Mouse (Mus musculus) heart, embryonic 12.5 days (tissue): ENCODE data around the gene Palm2. TPM values are rescaled to one million over a fixed set of nuclear protein-coding genes. Genes with fewer than 3 reads are reported as not detected.

Experiments
- ATAC-seq: fragments of 200-750 bp; cut with Nextera tagmentation; 2 replicates; pipeline ENCODE4 v1.8.0; 2017; ENCODE audit warnings: moderate TSS enrichment, moderate library complexity; ENCODE audit not compliant: insufficient number of reproducible peaks, low FRiP score
- H3K27ac ChIP-seq: fragments of 300-500 bp; sonication (generic); 2 replicates; pipeline ENCODE4 v1.5.1; 2016; ENCODE audit warnings: mild to moderate bottlenecking, moderate library complexity; ENCODE audit not compliant: poor library complexity, severe bottlenecking
- H3K27me3 ChIP-seq: fragments of 300-500 bp; sonication (generic); replicated peaks from 2 replicates; pipeline ENCODE4 v1.6.1; 2016; ENCODE audit warnings: mild to moderate bottlenecking, moderate library complexity
- H3K36me3 ChIP-seq: fragments of 300-500 bp; sonication (generic); 2 replicates; pipeline ENCODE4 v1.6.1; 2016; ENCODE audit warnings: mild to moderate bottlenecking, moderate library complexity
- H3K4me1 ChIP-seq: fragments of 300-500 bp; sonication (generic); replicated peaks from 2 replicates; pipeline ENCODE4 v1.6.1; 2016; ENCODE audit warnings: mild to moderate bottlenecking
- H3K4me2 ChIP-seq: fragments of 300-500 bp; sonication (generic); 2 replicates; pipeline ENCODE4 v1.6.1; 2016; ENCODE audit warnings: mild to moderate bottlenecking, moderate library complexity
- H3K4me3 ChIP-seq: fragments of 300-500 bp; sonication (generic); 2 replicates; pipeline ENCODE4 v1.5.1; 2016; ENCODE audit warnings: mild to moderate bottlenecking
- H3K9ac ChIP-seq: fragments of 300-500 bp; sonication (generic); 2 replicates; pipeline ENCODE4 v1.6.1; 2016; ENCODE audit warnings: mild to moderate bottlenecking, moderate library complexity
- H3K9me3 ChIP-seq: fragments of 300-500 bp; sonication (generic); replicated peaks from 2 replicates; pipeline ENCODE4 v1.6.1; 2016; ENCODE audit warnings: mild to moderate bottlenecking, moderate library complexity
- WGBS: fragments of 180-500 bp; shearing (Covaris S2); methylation state at CpG from one replicate; pipeline ENCODE4 v1.1.7; 2016; 5-methylcytosine and 5-hydroxymethylcytosine counted together
- polyA plus RNA-seq: library from polyadenylated mRNA; unstranded; fragments of >200 nt; fragmentation: Nextera tagmentation; extraction: Ambion mirVana; gene quantifications from 2 replicates; pipeline ENCODE4 v1.2.1, GENCODE M21; 2016

Palm2 gene
- polyA plus RNA-seq, 1 experiment from 2014 or later = 35.1 TPM

GRCm38 (mm10) chr4:57637636-57638386 lies 203.8 kb downstream of the Palm2 start:
- Histone ChIP-seq H3K4me1 (peaks cover 75% of the 10 kb centered on the region), H3K9ac (peak overlapping the region; percentile 61), H3K4me2 (peak overlapping the region; percentile 63), H3K4me3 (peak overlapping the region; percentile 20), H3K36me3 (no peaks in the 10 kb centered on the region; the same call in 1 of the 2 replicates), H3K9me3 (no peaks in the 10 kb centered on the region), H3K27ac (peak overlapping the region; percentile 48), H3K27me3 (no peaks in the 10 kb centered on the region)
- 35% methylated on average over 22 of the region's 24 CpGs for WGBS
- ATAC-seq = no peak

GRCm38 (mm10) chr4:57638941-57639340 lies 204.9 kb downstream of the Palm2 start:
- Histone ChIP-seq H3K4me1 (peaks cover 64% of the 10 kb centered on the region), H3K27ac (peak overlapping the region; percentile 15; the same call in 1 of the 2 replicates), H3K9ac (no peak overlapping the region)

GRCm38 (mm10) chr4:57640222-57640621 lies 206.2 kb downstream of the Palm2 start:
- H3K9ac ChIP-seq = peak overlapping the region; percentile 27; the same call in 1 of the 2 replicates
- H3K27ac ChIP-seq = peak overlapping the region; percentile 56
- peak overlapping the region; percentile 14; the same call in 1 of the 2 replicates for H3K4me3 ChIP-seq
- H3K36me3 ChIP-seq = peaks cover 16% of the 10 kb centered on the region
- 19% methylated on average over 7 of the region's 7 CpGs for WGBS
- H3K9me3 ChIP-seq = no peaks in the 10 kb centered on the region
- ATAC-seq = no peak
- peaks cover 52% of the 10 kb centered on the region for H3K4me1 ChIP-seq
- peak overlapping the region; percentile 48 for H3K4me2 ChIP-seq
- H3K27me3 ChIP-seq = no peaks in the 10 kb centered on the region

More at GRCm38 (mm10) chr4:57638941-57639340, 204.9 kb downstream of the Palm2 start:
- H3K36me3 ChIP-seq = peaks cover 4% of the 10 kb centered on the region; the same call in 1 of the 2 replicates
- H3K4me2 ChIP-seq = no peak overlapping the region
- H3K27me3 ChIP-seq = no peaks in the 10 kb centered on the region
- no peak for ATAC-seq
- 70% methylated on average over 9 of the region's 9 CpGs for WGBS
- H3K9me3 ChIP-seq = no peaks in the 10 kb centered on the region
- H3K4me3 ChIP-seq = no peak overlapping the region

GRCm38 (mm10) chr4:57640971-57641370 lies 206.9 kb downstream of the Palm2 start:
- 85% methylated on average over 3 of the region's 3 CpGs for WGBS

GRCm38 (mm10) chr4:57650994-57651393 lies 216.9 kb downstream of the Palm2 start:
- no peak overlapping the region for H3K4me2 ChIP-seq
- H3K36me3 ChIP-seq = peaks cover 81% of the 10 kb centered on the region
- 76% methylated on average over 1 of the region's 1 CpGs for WGBS
- H3K4me1 ChIP-seq = peaks cover 5% of the 10 kb centered on the region; the same call in 1 of the 2 replicates
- H3K9ac ChIP-seq = no peak overlapping the region
- no peaks in the 10 kb centered on the region for H3K9me3 ChIP-seq
- no peak overlapping the region for H3K4me3 ChIP-seq
- no peak for ATAC-seq
- no peaks in the 10 kb centered on the region for H3K27me3 ChIP-seq
- H3K27ac ChIP-seq = no peak overlapping the region

More at GRCm38 (mm10) chr4:57640971-57641370, 206.9 kb downstream of the Palm2 start:
- H3K4me1 ChIP-seq = peaks cover 44% of the 10 kb centered on the region
- H3K36me3 ChIP-seq = peaks cover 21% of the 10 kb centered on the region
- no peak overlapping the region for H3K27ac ChIP-seq
- no peak for ATAC-seq
- H3K4me3 ChIP-seq = no peak overlapping the region
- H3K27me3 ChIP-seq = no peaks in the 10 kb centered on the region
- no peaks in the 10 kb centered on the region for H3K9me3 ChIP-seq
- H3K9ac ChIP-seq = no peak overlapping the region
- H3K4me2 ChIP-seq = no peak overlapping the region

GRCm38 (mm10) chr4:57651547-57651946 lies 217.5 kb downstream of the Palm2 start:
- Histone ChIP-seq H3K9ac (no peak overlapping the region), H3K4me2 (no peak overlapping the region), H3K4me1 (peaks cover 5% of the 10 kb centered on the region; the same call in 1 of the 2 replicates), H3K36me3 (peaks cover 84% of the 10 kb centered on the region), H3K9me3 (no peaks in the 10 kb centered on the region), H3K27ac (no peak overlapping the region), H3K27me3 (no peaks in the 10 kb centered on the region), H3K4me3 (no peak overlapping the region)
- 80% methylated on average over 8 of the region's 8 CpGs for WGBS
- no peak for ATAC-seq

- ATAC-seq = no peak
- peaks cover 87% of the 10 kb centered on the region for H3K36me3 ChIP-seq
- H3K9me3 ChIP-seq = no peaks in the 10 kb centered on the region
- no peak overlapping the region for H3K9ac ChIP-seq
- H3K4me1 ChIP-seq = peaks cover 5% of the 10 kb centered on the region; the same call in 1 of the 2 replicates
- H3K27ac ChIP-seq = no peak overlapping the region
- WGBS = 77% methylated on average over 5 of the region's 5 CpGs
- no peak overlapping the region for H3K4me2 ChIP-seq
- H3K4me3 ChIP-seq = no peak overlapping the region
- H3K27me3 ChIP-seq = no peaks in the 10 kb centered on the region
Observed at GRCm38 (mm10) chr4:57652185-57652904, 218.3 kb downstream of the Palm2 start.

GRCm38 (mm10) chr4:57655966-57656365 lies 221.9 kb downstream of the Palm2 start:
- no peak overlapping the region for H3K4me3 ChIP-seq
- ATAC-seq = no peak
- no peak overlapping the region for H3K4me2 ChIP-seq
- no peaks in the 10 kb centered on the region for H3K27me3 ChIP-seq
- H3K36me3 ChIP-seq = peaks cover 65% of the 10 kb centered on the region
- H3K9ac ChIP-seq = no peak overlapping the region
- H3K27ac ChIP-seq = no peak overlapping the region
- WGBS = 87% methylated on average over 1 of the region's 1 CpGs
- no peaks in the 10 kb centered on the region for H3K9me3 ChIP-seq
- peaks cover 16% of the 10 kb centered on the region for H3K4me1 ChIP-seq

GRCm38 (mm10) chr4:57656388-57656787 lies 222.3 kb downstream of the Palm2 start:
- Histone ChIP-seq H3K9me3 (no peaks in the 10 kb centered on the region), H3K4me2 (no peak overlapping the region), H3K27me3 (no peaks in the 10 kb centered on the region), H3K4me3 (no peak overlapping the region), H3K4me1 (peaks cover 18% of the 10 kb centered on the region), H3K36me3 (peaks cover 61% of the 10 kb centered on the region), H3K9ac (no peak overlapping the region), H3K27ac (no peak overlapping the region)
- no peak for ATAC-seq
- 68% methylated on average over 12 of the region's 12 CpGs for WGBS

- no peaks in the 10 kb centered on the region for H3K9me3 ChIP-seq
- ATAC-seq = no peak
- peaks cover 56% of the 10 kb centered on the region for H3K36me3 ChIP-seq
- H3K9ac ChIP-seq = no peak overlapping the region
- H3K27me3 ChIP-seq = no peaks in the 10 kb centered on the region
- H3K4me1 ChIP-seq = peaks cover 18% of the 10 kb centered on the region
- H3K4me2 ChIP-seq = no peak overlapping the region
- no peak overlapping the region for H3K27ac ChIP-seq
- 73% methylated on average over 3 of the region's 3 CpGs for WGBS
- no peak overlapping the region for H3K4me3 ChIP-seq
Observed at GRCm38 (mm10) chr4:57656861-57657260, 222.8 kb downstream of the Palm2 start.

- Histone ChIP-seq H3K9ac (no peak overlapping the region), H3K4me3 (no peak overlapping the region), H3K9me3 (no peaks in the 10 kb centered on the region), H3K4me1 (peaks cover 18% of the 10 kb centered on the region), H3K4me2 (peak overlapping the region; percentile 16; the same call in 1 of the 2 replicates), H3K36me3 (peaks cover 37% of the 10 kb centered on the region), H3K27me3 (no peaks in the 10 kb centered on the region), H3K27ac (peak overlapping the region; percentile 71)
- 24% methylated on average over 4 of the region's 4 CpGs for WGBS
- no peak for ATAC-seq
Observed at GRCm38 (mm10) chr4:57660470-57660869, 226.4 kb downstream of the Palm2 start.
